Mouse (Mus musculus) testis, adult 2 months (tissue): ENCODE results near the gene Thap7.

Experiments used
- CTCF ChIP-seq: fragments of 200-500 bp; IDR thresholded peaks from 2 replicates; pipeline ENCODE4 v1.5.1; 2012; ENCODE audit warnings: low read depth, mild to moderate bottlenecking, inconsistent platforms, low read length, moderate library complexity; ENCODE audit not compliant: control insufficient read depth, insufficient read depth, insufficient replicate concordance
- POLR2A ChIP-seq: fragments of 200-500 bp; IDR thresholded peaks from 2 replicates; pipeline ENCODE4 v1.6.1; 2012; ENCODE audit warnings: low read depth, mild to moderate bottlenecking, inconsistent platforms, low read length, moderate library complexity; ENCODE audit not compliant: control insufficient read depth

GRCm38 (mm10) chr16:17518910-17519309 is 12.0 kb downstream of the Thap7 start:
- TF ChIP-seq POLR2A (no peak), CTCF (no peak)
